Comparison of ENCODE assay signal across 27 mouse cellular contexts in the genomic region with DNA sequence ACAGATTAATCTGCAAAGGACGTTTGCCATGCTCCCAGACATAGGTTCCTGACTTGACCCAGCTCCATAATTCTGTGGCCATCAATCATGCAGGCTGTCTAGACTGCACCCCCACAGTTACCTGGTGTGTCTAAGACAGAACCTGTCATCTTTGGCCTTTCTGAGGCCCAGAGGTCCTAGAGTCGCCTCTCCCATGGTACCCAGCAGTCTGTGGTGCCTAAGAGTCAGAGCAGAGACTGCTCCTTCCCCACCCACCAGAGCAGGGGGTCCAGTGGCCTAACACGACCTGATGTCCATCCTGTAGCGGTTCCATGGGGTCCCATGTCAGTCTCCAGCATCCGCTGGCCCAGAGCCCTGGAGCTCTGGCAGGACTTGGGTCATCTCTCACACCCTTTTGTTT. TPM values are rescaled to one million over a fixed set of nuclear protein-coding genes. Genes with fewer than 3 reads are reported as not detected.
DNase-seq lines count a peak whose midpoint lies in the region; ATAC-seq and TF ChIP-seq lines count a peak whose summit lies in the region.
"Had no signal": no experiment of that assay in that cellular context is flagged by ENCODE, and none has a peak within 500 bp of the region (broad histone marks: within the 10 kb centered on the region; RNA-seq: fewer than 3 reads in every experiment).

No protein-coding gene starts in this region.

- H3K9me3 ChIP-seq in liver, embryonic 11.5 days (ENCODE audit: control insufficient read depth, low read length) = no peaks in the 10 kb centered on the region
- H3K9me3 ChIP-seq in liver, postnatal 0 days (ENCODE audit: low read length) = no peaks in the 10 kb centered on the region
- no peaks in the 10 kb centered on the region for H3K9me3 ChIP-seq in midbrain, embryonic 12.5 days
- no peaks in the 10 kb centered on the region for H3K9me3 ChIP-seq in midbrain, postnatal 0 days (ENCODE audit: low read length)
- H3K9me3 ChIP-seq in limb, embryonic 10.5 days (replicated peaks) = no peaks in the 10 kb centered on the region
- H3K9me3 ChIP-seq: hindbrain, embryonic 10.5 days; limb, embryonic 12.5 days; liver, embryonic 15.5 days; neural tube, embryonic 12.5 days had no signal

- no peaks in the 10 kb centered on the region for H3K4me1 ChIP-seq in liver, embryonic 11.5 days (replicated peaks; ENCODE audit: control insufficient read depth, insufficient read depth, low read length)
- H3K4me1 ChIP-seq in liver, postnatal 0 days (ENCODE audit: insufficient read depth) = no peaks in the 10 kb centered on the region
- no peaks in the 10 kb centered on the region for H3K4me1 ChIP-seq in midbrain, embryonic 12.5 days
- H3K4me1 ChIP-seq in midbrain, postnatal 0 days (ENCODE audit: insufficient read depth, low read length) = no peaks in the 10 kb centered on the region
- no peaks in the 10 kb centered on the region for H3K4me1 ChIP-seq in limb, embryonic 10.5 days
- H3K4me1 ChIP-seq: hindbrain, embryonic 10.5 days; limb, embryonic 12.5 days; liver, embryonic 15.5 days; neural tube, embryonic 12.5 days had no signal

- no peak for TF ChIP-seq CTCF in liver, postnatal 0 days (IDR thresholded peaks at IDR 0.05; ENCODE audit: low read depth)
- TF ChIP-seq CTCF in midbrain, postnatal 0 days (IDR thresholded peaks at IDR 0.05) = no peak

- WGBS in liver, embryonic 11.5 days = 73% methylated on average over 5 of the region's 5 CpGs
- 74% methylated on average over 5 of the region's 5 CpGs for WGBS in liver, postnatal 0 days (ENCODE audit: insufficient replicate concordance)
- 79% methylated on average over 5 of the region's 5 CpGs for WGBS in midbrain, embryonic 12.5 days
- WGBS in midbrain, postnatal 0 days = 79% methylated on average over 5 of the region's 5 CpGs
- WGBS in limb, embryonic 10.5 days = 80% methylated on average over 5 of the region's 5 CpGs

- H3K4me3 ChIP-seq in liver, embryonic 11.5 days (ENCODE audit: low read depth, low read length) = no peak overlapping the region
- H3K4me3 ChIP-seq in liver, postnatal 0 days (ENCODE audit: low read depth, low read length) = no peak overlapping the region
- H3K4me3 ChIP-seq in midbrain, embryonic 12.5 days = no peak overlapping the region
- H3K4me3 ChIP-seq in midbrain, postnatal 0 days (ENCODE audit: low read depth, low read length) = no peak overlapping the region
- no peak overlapping the region for H3K4me3 ChIP-seq in limb, embryonic 10.5 days
- H3K4me3 ChIP-seq: hindbrain, embryonic 10.5 days; limb, embryonic 12.5 days; liver, embryonic 15.5 days; neural tube, embryonic 12.5 days had no signal

- H3K4me2 ChIP-seq in liver, embryonic 11.5 days = no peak overlapping the region
- H3K4me2 ChIP-seq in liver, postnatal 0 days (ENCODE audit: low read depth, low read length) = no peak overlapping the region
- H3K4me2 ChIP-seq in midbrain, embryonic 12.5 days (replicated peaks) = no peak overlapping the region
- no peak overlapping the region for H3K4me2 ChIP-seq in midbrain, postnatal 0 days (ENCODE audit: low read depth, low read length, poor library complexity, severe bottlenecking)
- H3K4me2 ChIP-seq: heart, embryonic 11.5 days; limb, embryonic 12.5 days; liver, embryonic 15.5 days; neural tube, embryonic 12.5 days had no signal

- no peaks in the 10 kb centered on the region for H3K27me3 ChIP-seq in liver, embryonic 11.5 days (replicated peaks; ENCODE audit: control insufficient read depth, insufficient read depth, low read length)
- no peaks in the 10 kb centered on the region for H3K27me3 ChIP-seq in liver, postnatal 0 days (ENCODE audit: insufficient read depth, low read length)
- H3K27me3 ChIP-seq in midbrain, embryonic 12.5 days = no peaks in the 10 kb centered on the region
- no peaks in the 10 kb centered on the region for H3K27me3 ChIP-seq in midbrain, postnatal 0 days (ENCODE audit: insufficient read depth, low read length)
- no peaks in the 10 kb centered on the region for H3K27me3 ChIP-seq in limb, embryonic 10.5 days (ENCODE audit: low read depth, poor library complexity, severe bottlenecking)
- H3K27me3 ChIP-seq: limb, embryonic 12.5 days; liver, embryonic 15.5 days; neural tube, embryonic 12.5 days had no signal

- no peak for TF ChIP-seq EP300 in liver, postnatal 0 days (IDR thresholded peaks at IDR 0.05; ENCODE audit: low read depth)

- peaks cover 4% of the 10 kb centered on the region; the same call in 1 of the 2 replicates for H3K36me3 ChIP-seq in liver, embryonic 11.5 days (ENCODE audit: control insufficient read depth, insufficient read depth, low read length)
- H3K36me3 ChIP-seq in liver, postnatal 0 days (replicated peaks; ENCODE audit: insufficient read depth, low read length) = peaks cover 2% of the 10 kb centered on the region; the same call in 1 of the 2 replicates
- H3K36me3 ChIP-seq in midbrain, embryonic 12.5 days = peaks cover 25% of the 10 kb centered on the region; the same call in 1 of the 2 replicates
- H3K36me3 ChIP-seq in midbrain, postnatal 0 days (ENCODE audit: insufficient read depth, low read length) = peaks cover 4% of the 10 kb centered on the region; the same call in 1 of the 2 replicates
- peaks cover 52% of the 10 kb centered on the region for H3K36me3 ChIP-seq in limb, embryonic 10.5 days

- H3K9ac ChIP-seq in liver, embryonic 11.5 days (ENCODE audit: low read depth, low read length) = no peak overlapping the region
- no peak overlapping the region for H3K9ac ChIP-seq in liver, postnatal 0 days (replicated peaks)
- no peak overlapping the region for H3K9ac ChIP-seq in midbrain, embryonic 12.5 days (replicated peaks)
- no peak overlapping the region for H3K9ac ChIP-seq in midbrain, postnatal 0 days (replicated peaks; ENCODE audit: low read length, poor library complexity, severe bottlenecking)
- H3K9ac ChIP-seq: limb, embryonic 12.5 days; liver, embryonic 15.5 days; neural tube, embryonic 12.5 days had no signal

- DNase-seq in liver, embryonic 11.5 days (ENCODE audit: low spot score) = no peak
- DNase-seq in liver, postnatal 0 days = no peak
- DNase-seq in midbrain, postnatal 0 days (ENCODE audit: low spot score) = no peak
- peak; percentile 32 for DNase-seq in limb, embryonic 10.5 days (ENCODE audit: low spot score)
- no peak for DNase-seq in cerebellum, adult 9-11 months
- DNase-seq: adrenal gland, adult 8-10 months; cerebellum, adult 18-20 months; cerebellum, postnatal 36 days; embryo, embryonic 11 days; gastrocnemius, postnatal 14 days; heart, adult 11 months; kidney, adult 11 months; kidney, postnatal 10 days; lung, postnatal 36 days; right cerebral cortex, postnatal 25 days; thymus, postnatal 25 days had no signal

- ATAC-seq in liver, embryonic 11.5 days (replicated peaks; ENCODE audit: low FRiP score) = peak; percentile 44
- ATAC-seq in liver, postnatal 0 days = no peak
- 0 out of 2 replicates have a peak, but pooled peaks have one; percentile 19 for ATAC-seq in midbrain, embryonic 12.5 days (ENCODE audit: low FRiP score, low read depth)
- ATAC-seq in midbrain, postnatal 0 days (ENCODE audit: low FRiP score) = no peak
- peak; percentile 14; the same call in 1 of the 2 replicates for ATAC-seq in megakaryocyte progenitor cell, adult 5-6 weeks (replicated peaks; ENCODE audit: poor library complexity)
- ATAC-seq: activated CD4-positive, CD25-positive, alpha-beta regulatory T cell, adult 4 months; forebrain, embryonic 16.5 days; hindbrain, postnatal 0 days had no signal

- no peak overlapping the region for H3K27ac ChIP-seq in liver, embryonic 11.5 days (ENCODE audit: low read depth, low read length)
- H3K27ac ChIP-seq in liver, postnatal 0 days (ENCODE audit: low read depth) = no peak overlapping the region
- no peak overlapping the region for H3K27ac ChIP-seq in midbrain, embryonic 12.5 days (replicated peaks)
- no peak overlapping the region for H3K27ac ChIP-seq in midbrain, postnatal 0 days (ENCODE audit: low read depth, low read length)
- H3K27ac ChIP-seq in limb, embryonic 10.5 days = no peak overlapping the region
- H3K27ac ChIP-seq: hindbrain, embryonic 10.5 days; hindbrain, postnatal 0 days; limb, embryonic 12.5 days; liver, embryonic 15.5 days; neural tube, embryonic 12.5 days had no signal

RNA-seq across cellular contexts. Expression of a gene that starts 34.2 kb away (rescaled TPM):
- not detected in 2 replicates for polyA plus RNA-seq in liver, embryonic 11.5 days (2014; fragmentation: Nextera tagmentation; extraction: Ambion mirVana)
- 0.12 and 0.19 TPM in 2 replicates for polyA plus RNA-seq in liver, postnatal 0 days (2015; fragmentation: Nextera tagmentation; extraction: Ambion mirVana)
- polyA plus RNA-seq in midbrain, embryonic 12.5 days (2016; fragmentation: Nextera tagmentation; extraction: Ambion mirVana) = not detected in 2 replicates
- 0.38 TPM in 1 of 2 replicates, not detected in the other for total RNA-seq in midbrain, postnatal 0 days (2014; rRNA removed)
- polyA plus RNA-seq in midbrain, postnatal 0 days (2015; fragmentation: Nextera tagmentation; extraction: Ambion mirVana) = 0.07 and 0.09 TPM in 2 replicates
- polyA plus RNA-seq in limb, embryonic 10.5 days (2016; fragmentation: Nextera tagmentation; extraction: Ambion mirVana) = not detected in 2 replicates
- not detected in 2 replicates for total RNA-seq in megakaryocyte progenitor cell, adult 5-6 weeks (2015)
- total RNA-seq in megakaryocyte progenitor cell, adult 5-6 weeks (2017) = not detected in 2 replicates
- total RNA-seq: gastrocnemius, postnatal 14 days; hindbrain, postnatal 0 days had no signal
- polyA plus RNA-seq: activated CD4-positive, CD25-positive, alpha-beta regulatory T cell, adult 4 months; forebrain, embryonic 16.5 days; heart, postnatal 0 days; hindbrain, embryonic 10.5 days; hindbrain, postnatal 0 days; limb, embryonic 12.5 days; liver, embryonic 15.5 days; neural tube, embryonic 12.5 days had no signal

RNA-seq across cellular contexts. Expression of a gene that starts 41.9 kb away (rescaled TPM):
- polyA plus RNA-seq in liver, embryonic 11.5 days (2014; fragmentation: Nextera tagmentation; extraction: Ambion mirVana) = 81.7 and 82.0 TPM in 2 replicates
- 9.4 and 10.5 TPM in 2 replicates for polyA plus RNA-seq in liver, postnatal 0 days (2015; fragmentation: Nextera tagmentation; extraction: Ambion mirVana)
- polyA plus RNA-seq in midbrain, embryonic 12.5 days (2016; fragmentation: Nextera tagmentation; extraction: Ambion mirVana) = 57.5 and 61.0 TPM in 2 replicates
- total RNA-seq in midbrain, postnatal 0 days (2014; rRNA removed) = 3.7 and 5.5 TPM in 2 replicates
- polyA plus RNA-seq in midbrain, postnatal 0 days (2015; fragmentation: Nextera tagmentation; extraction: Ambion mirVana) = 3.6 and 4.8 TPM in 2 replicates
- 88.9 and 91.6 TPM in 2 replicates for polyA plus RNA-seq in limb, embryonic 10.5 days (2016; fragmentation: Nextera tagmentation; extraction: Ambion mirVana)
- 156 and 172 TPM in 2 replicates for total RNA-seq in megakaryocyte progenitor cell, adult 5-6 weeks (2015)
- total RNA-seq in megakaryocyte progenitor cell, adult 5-6 weeks (2017) = 95.7 and 125 TPM in 2 replicates

Comparison
In these comparisons a context has a peak if more than half of its experiments do, and no peak if none do; other contexts are left out.
1. ATAC-seq: peak in liver, embryonic 11.5 days (single experiment), midbrain, embryonic 12.5 days (single experiment) and megakaryocyte progenitor cell, adult 5-6 weeks (single experiment); none in liver, postnatal 0 days (single experiment) and midbrain, postnatal 0 days (single experiment).